Mouse (Mus musculus) erythroid progenitor cell, adult 5-6 weeks (primary cell): Measurements from ENCODE around the gene Cenpb. TPM values are rescaled to one million over a fixed set of nuclear protein-coding genes. Genes with fewer than 3 reads are reported as not detected.

ENCODE experiments used
- ATAC-seq: replicated peaks from 2 replicates; pipeline ENCODE4 v1.8.0; 2016; ENCODE audit warnings: moderate number of reproducible peaks, mild to moderate bottlenecking, moderate TSS enrichment, inconsistent platforms; ENCODE audit not compliant: poor library complexity, low FRiP score, severe bottlenecking
- total RNA-seq, 2 experiments: library from RNA; stranded (forward) in 1 of 2; stranded (reverse) in 1 of 2; fragments of 150-400 nt in 1 of 2; fragments of 186-747, 209-891 nt in 1 of 2; gene quantifications; 2 replicates each; pipeline versions ENCODE4 v1.2.3 to v1.2.4; 2015 to 2017; ENCODE audit warnings: low replicate concordance in 2 of 2

Gene Cenpb
- total RNA-seq, 2 experiments from 2014 or later: 8.8 to 12.5 TPM

- ATAC-seq: no peak
These were observed 21.4 kb upstream of the Cenpb start for GRCm38 (mm10) chr2:131201262-131201661.

DNA sequence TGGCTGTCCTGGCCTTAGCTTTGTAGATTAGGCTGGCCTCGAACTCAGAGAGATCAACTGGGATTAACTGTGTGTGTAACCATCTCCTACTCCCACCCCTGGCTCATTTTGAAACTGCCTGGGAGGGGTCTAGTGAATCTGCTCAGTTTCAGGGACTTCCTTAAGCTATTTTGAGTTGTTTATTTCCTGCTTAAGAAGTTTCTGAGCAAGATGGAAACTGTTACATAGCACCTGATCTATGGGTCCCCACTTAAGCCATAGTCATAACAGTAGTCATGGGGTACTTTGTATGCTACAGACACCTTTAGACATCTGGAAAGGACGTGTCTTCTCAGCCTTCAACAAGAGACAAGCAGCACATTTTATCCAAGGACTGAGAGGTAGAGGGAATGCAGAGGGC, 20.8 kb upstream of the Cenpb start:
- no peak for ATAC-seq

DNA sequence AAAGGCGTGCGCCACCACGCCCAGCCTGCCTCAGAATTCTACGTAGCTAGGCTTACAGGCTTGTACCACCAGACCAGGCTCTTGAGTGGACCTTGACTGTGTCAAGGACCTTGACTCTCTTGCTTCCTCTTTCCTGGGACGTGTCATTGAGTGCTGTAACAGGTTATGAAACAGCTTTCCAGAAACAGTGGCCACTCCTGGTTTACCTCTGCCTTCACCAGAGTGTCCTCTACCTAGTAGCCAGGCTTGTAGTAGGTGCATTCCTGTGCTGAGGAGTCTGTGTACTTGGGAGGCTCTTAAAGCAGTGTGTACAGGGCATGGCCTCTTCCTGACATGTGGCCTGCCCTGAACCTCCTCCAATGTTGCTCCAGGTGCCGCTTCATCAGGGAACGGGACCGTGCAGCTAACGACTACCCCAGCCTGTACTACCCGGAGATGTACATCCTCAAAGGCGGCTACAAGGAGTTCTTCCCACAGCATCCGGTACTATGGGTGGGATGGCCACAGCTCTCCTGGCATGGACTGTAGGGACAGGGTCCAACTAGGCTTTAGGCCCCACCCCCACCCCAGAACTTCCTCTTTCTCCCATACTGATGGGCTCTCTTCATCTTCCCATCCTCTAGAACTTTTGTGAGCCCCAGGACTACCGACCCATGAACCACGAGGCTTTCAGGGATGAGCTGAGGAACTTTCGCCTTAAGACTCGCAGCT, 16.9 kb upstream of the Cenpb start:
- no peak for ATAC-seq

DNA sequence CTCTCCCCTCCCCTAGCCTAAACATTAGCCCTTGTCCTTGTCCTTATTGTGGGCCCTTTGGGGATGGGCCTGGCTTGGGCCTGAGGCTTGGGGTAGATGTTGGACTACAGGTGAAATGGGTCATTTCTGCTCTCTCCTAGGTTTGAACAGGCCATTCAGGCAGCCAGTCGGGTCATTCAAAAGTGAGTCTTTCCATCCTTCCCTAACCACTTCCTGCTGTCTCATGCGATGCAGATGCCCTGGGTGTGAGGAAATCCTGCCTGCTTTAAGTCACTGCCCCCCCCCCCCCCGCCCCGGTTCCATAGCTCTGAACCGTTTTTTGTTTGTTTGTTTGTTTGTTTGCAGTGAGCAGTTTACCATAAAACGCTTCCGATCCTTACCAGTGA, 11.1 kb upstream of the Cenpb start:
- ATAC-seq: no peak

DNA sequence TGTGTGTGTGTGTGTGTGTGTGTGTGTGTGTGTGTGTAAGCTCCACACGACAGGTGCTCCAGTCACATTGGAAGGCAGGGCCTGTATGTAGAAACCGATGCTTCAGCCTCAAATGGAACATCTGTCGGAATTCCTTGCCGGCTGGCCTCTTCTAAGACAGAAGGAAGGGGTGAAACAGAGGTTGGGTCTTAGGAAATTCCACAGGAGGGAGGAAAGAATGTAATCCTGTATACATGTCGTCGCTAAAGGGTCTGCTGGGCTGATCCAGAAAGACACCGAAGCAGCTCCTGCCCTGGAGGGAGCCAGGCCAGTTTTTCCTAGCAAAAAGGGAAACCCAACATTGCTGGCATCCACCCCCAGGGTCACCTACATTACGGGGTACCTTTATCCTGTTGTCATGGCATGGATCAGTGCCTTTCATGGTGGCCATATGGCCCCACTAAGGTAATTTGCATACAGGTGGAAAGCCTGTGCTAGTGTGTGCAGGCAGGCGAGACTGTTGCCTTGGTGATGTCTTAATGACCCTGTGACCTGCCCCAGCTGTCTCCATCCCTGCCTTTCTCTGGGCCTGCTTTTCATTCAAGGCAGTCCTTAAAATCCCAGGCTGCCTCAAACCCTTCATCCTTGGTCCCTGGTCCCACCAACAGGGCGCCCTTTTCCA, 10.6 kb upstream of the Cenpb start:
- no peak for ATAC-seq

GRCm38 (mm10) chr2:131189521-131190309, 9.8 kb upstream of the Cenpb start:
- ATAC-seq: peak; percentile 41

GRCm38 (mm10) chr2:131188311-131188710, 8.4 kb upstream of the Cenpb start:
- ATAC-seq: peak; percentile 64

DNA sequence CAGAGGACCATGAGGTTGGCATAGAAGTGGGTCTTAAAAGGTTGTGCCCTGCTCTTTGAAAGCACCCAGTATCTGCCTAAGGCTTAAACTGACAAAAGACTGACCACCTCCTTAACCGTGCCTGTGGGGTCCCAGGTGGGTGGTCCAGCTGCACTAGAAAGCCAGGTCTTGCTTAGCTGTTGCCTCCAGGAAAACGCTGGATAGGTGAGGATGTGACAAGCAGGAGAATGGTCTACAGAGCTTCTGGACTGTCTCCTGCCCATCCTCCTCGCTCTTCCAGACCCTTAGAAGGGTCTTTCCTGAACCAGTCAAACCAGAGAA, 7.7 kb upstream of the Cenpb start:
- ATAC-seq: 0 out of 2 replicates have a peak, but pooled peaks have one; percentile 1

- peak; percentile 78 for ATAC-seq
These were observed 7.1 kb upstream of the Cenpb start, which contains the start of the genes Cdc25b and Spef1 for GRCm38 (mm10) chr2:131186771-131187601. TSS of gene Cdc25b (plus strand) at chr2:131186949. TSS of gene Spef1 (minus strand) at chr2:131187282.

DNA sequence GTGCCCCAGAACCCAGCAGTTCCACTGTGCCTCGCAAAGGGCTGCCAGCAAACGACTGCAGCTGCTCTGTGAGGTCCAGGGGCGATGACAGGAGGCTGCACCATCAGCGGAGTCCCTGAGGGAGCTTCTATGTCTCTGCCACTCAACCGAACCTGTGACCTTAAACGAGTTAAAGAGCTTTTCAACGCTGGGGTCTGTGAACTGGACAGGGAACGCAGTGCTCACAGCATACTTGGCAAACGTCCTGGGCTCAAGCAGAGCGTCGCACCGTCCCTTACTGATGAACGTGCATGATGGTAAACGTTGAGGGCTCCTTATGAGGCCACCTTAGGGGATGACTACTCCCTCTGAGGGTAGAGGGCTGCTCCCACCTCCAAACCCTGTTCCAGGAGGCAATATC, 6.5 kb upstream of the Cenpb start:
- ATAC-seq: peak; percentile 36

GRCm38 (mm10) chr2:131179246-131179886, 501 bp downstream of the Cenpb start:
- ATAC-seq: peak; percentile 67

- peak; percentile 2 for ATAC-seq
These were observed 1.0 kb downstream of the Cenpb start for GRCm38 (mm10) chr2:131178828-131179245.

GRCm38 (mm10) chr2:131177932-131178331, 1.9 kb downstream of the Cenpb start:
- no peak for ATAC-seq

GRCm38 (mm10) chr2:131176491-131176890, 3.4 kb downstream of the Cenpb start:
- no peak for ATAC-seq

DNA sequence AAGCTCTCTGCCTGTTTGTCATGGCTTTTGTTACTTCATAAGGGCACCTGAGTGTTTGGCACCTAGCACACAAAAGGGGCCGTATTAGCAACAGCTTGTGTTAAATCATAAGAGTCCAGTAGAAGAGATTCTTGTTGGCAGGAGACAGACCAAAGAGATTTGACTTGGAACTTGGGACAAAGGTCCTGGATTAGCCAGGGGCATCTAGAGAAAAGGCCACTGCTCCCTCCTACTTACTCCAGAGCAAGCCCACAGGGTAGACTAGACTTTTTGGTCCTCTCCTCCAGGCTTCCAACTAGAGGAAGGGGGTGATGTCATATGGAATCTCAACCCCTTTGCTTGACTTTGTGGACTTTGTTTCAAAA, 3.9 kb downstream of the Cenpb start:
- ATAC-seq: no peak

- no peak for ATAC-seq
These were observed 4.5 kb downstream of the Cenpb start for GRCm38 (mm10) chr2:131175286-131175944.

- peak; percentile 75 for ATAC-seq
These were observed 5.2 kb downstream of the Cenpb start for GRCm38 (mm10) chr2:131174700-131175099.

GRCm38 (mm10) chr2:131172322-131172721, 7.5 kb downstream of the Cenpb start:
- ATAC-seq: no peak
